Mouse (Mus musculus): ENCODE measurements around the gene Plekhh2. TPM values are rescaled to one million over a fixed set of nuclear protein-coding genes. Genes with fewer than 3 reads are reported as not detected.

Gene Plekhh2
- total and polyA plus RNA-seq, 3 experiments: 0.04 TPM; not detected in 2

DNA sequence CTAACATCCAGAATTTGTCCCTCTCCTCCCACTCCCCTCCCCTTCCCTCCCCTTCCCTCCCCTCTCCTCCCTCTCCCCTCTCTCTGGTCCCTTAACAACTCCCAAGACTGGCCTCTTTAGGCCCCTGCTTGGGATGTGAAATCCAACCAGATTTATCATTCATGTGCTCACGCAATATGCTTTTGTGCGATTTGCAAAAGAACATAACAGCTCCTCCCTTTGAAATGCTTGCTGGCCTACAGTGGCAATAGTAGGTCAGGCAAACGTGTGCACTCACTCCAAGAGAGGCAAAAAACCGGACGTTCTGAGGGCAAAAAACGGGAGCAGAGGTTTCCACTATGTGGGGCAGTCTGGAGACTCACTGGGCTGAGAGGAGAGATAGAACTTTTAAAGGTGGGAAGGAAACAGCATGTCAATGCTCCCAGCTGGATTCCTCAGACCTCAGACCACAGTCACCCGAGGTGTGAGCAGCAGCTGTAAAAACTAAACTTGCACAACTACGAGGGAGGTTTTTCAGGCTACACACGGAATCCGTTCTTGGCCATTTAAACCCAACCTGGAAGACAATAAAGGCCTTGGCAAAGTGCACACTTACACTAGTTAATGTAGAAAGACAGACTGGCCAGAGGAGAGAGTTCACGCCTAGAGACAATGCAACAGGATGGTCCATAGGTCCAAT is 595 bp upstream of the Plekhh2 start:
- Histone ChIP-seq H3K9me3 (replicated peaks; ENCODE audit: insufficient read depth, low read length) (no peaks in the 10 kb centered on the region), H3K27me3 (ENCODE audit: control insufficient read depth in 1 of 2, insufficient read depth in 2 of 2, low read length in 2 of 2) (peaks cover 0 to 2% of the 10 kb centered on the region in 2 experiments; a peak in 1 of 4 replicates), H3K27ac (ENCODE audit: control insufficient read depth, low read depth, low read length) (no peak overlapping the region), H3K9ac (ENCODE audit: control insufficient read depth, low read depth, low read length, poor library complexity, severe bottlenecking) (no peak overlapping the region), H3K36me3 (ENCODE audit: control insufficient read depth in 1 of 2, insufficient read depth in 2 of 2, low read length in 2 of 2) (no peaks in the 10 kb centered on the region), H3K79me2 (ENCODE audit: control insufficient read depth, insufficient read depth, low read length, poor library complexity) (no peaks in the 10 kb centered on the region), H3K4me1 (ENCODE audit: control insufficient read depth in 1 of 2, insufficient read depth in 2 of 2, low read length in 2 of 2) (no peaks in the 10 kb centered on the region), H3K4me3 (ENCODE audit: control insufficient read depth in 1 of 2, insufficient read depth in 1 of 2, low read depth in 2 of 2, low read length in 2 of 2) (no peak overlapping the region)
- TF ChIP-seq USF2 (IDR thresholded peaks at IDR 0.05; ENCODE audit: borderline replicate concordance in 1 of 2, insufficient read depth in 1 of 2, low read depth in 1 of 2, low read length in 2 of 2) (no peak), GATA1 (IDR thresholded peaks at IDR 0.05; ENCODE audit: low read depth, low read length) (no peak), NELFE (IDR thresholded peaks at IDR 0.05; ENCODE audit: low read depth, low read length) (no peak), MEF2A (IDR thresholded peaks at IDR 0.05; ENCODE audit: extremely low read depth, insufficient replicate concordance, low read depth, low read length, poor library complexity, severe bottlenecking) (no peak)
- no peak for DNase-seq (ENCODE audit: low read depth, low spot score)

DNA sequence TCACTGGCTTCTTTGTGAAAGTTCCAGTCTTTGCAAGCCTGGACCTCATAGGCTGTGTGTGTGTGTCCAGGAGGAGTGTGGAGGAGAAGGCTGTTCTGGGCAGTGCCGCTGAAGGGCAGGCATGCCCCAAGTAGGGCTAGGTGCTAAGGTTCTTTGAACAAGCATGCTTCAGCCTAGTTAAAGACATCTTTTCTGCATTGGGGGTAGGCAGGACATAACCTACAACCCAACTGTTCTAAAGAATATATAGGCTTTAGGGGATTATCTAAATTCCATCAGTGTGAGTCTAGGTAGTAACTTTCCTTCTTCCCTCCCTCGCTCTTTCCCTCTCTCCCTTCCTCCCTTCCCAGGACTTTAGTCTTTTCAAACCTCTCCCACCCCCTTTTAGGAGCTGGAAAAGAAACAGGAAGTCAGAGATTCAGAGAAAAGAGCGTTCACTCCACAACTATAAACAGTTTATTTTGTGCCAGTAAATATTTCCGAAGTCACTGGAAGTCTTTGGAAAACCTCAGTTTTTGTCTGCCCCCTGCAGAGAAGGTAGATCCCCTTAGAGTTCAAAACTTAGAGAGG is 906 bp downstream of the Plekhh2 start:
- H3K79me2 ChIP-seq (ENCODE audit: control insufficient read depth, insufficient read depth, low read length, poor library complexity): no peaks in the 10 kb centered on the region
- H3K4me1 ChIP-seq (ENCODE audit: control insufficient read depth in 1 of 2, insufficient read depth in 2 of 2, low read length in 2 of 2): no peaks in the 10 kb centered on the region
- DNase-seq (ENCODE audit: low read depth, low spot score): no peak
- no peaks in the 10 kb centered on the region for H3K9me3 ChIP-seq (replicated peaks; ENCODE audit: insufficient read depth, low read length)
- H3K36me3 ChIP-seq (ENCODE audit: control insufficient read depth in 1 of 2, insufficient read depth in 2 of 2, low read length in 2 of 2): no peaks in the 10 kb centered on the region
- H3K27ac ChIP-seq (ENCODE audit: control insufficient read depth, low read depth, low read length): no peak overlapping the region
- H3K9ac ChIP-seq (ENCODE audit: control insufficient read depth, low read depth, low read length, poor library complexity, severe bottlenecking): no peak overlapping the region
- no peak overlapping the region for H3K4me3 ChIP-seq (ENCODE audit: control insufficient read depth in 1 of 2, insufficient read depth in 1 of 2, low read depth in 2 of 2, low read length in 2 of 2)
- TF ChIP-seq MEF2A (IDR thresholded peaks at IDR 0.05; ENCODE audit: extremely low read depth, insufficient replicate concordance, low read depth, low read length, poor library complexity, severe bottlenecking) (no peak), CHD2 (IDR thresholded peaks at IDR 0.05; ENCODE audit: low read length) (no peak), JUND (IDR thresholded peaks at IDR 0.05; ENCODE audit: low read depth, low read length) (no peak), TBP (IDR thresholded peaks at IDR 0.05; ENCODE audit: low read depth, low read length) (no peak), SIN3A (IDR thresholded peaks at IDR 0.05; ENCODE audit: low read length) (no peak), ELF1 (IDR thresholded peaks at IDR 0.05; ENCODE audit: low read depth, low read length) (no peak), USF2 (IDR thresholded peaks at IDR 0.05; ENCODE audit: borderline replicate concordance in 1 of 2, insufficient read depth in 1 of 2, low read depth in 1 of 2, low read length in 2 of 2) (no peak), ZNF384 (IDR thresholded peaks at IDR 0.05; ENCODE audit: low read depth, low read length) (no peak), MAZ (IDR thresholded peaks at IDR 0.05; ENCODE audit: low read depth, low read length) (no peak), HCFC1 (IDR thresholded peaks at IDR 0.05; ENCODE audit: low read depth, low read length) (no peak), ZMIZ1 (IDR thresholded peaks at IDR 0.05; ENCODE audit: low read depth, low read length) (no peak), KAT2A (conservative IDR thresholded peaks at IDR 0.05; ENCODE audit: low read depth, low read length) (no peak), POLR2AphosphoS5 (IDR thresholded peaks at IDR 0.05; ENCODE audit: borderline replicate concordance, low read depth, low read length) (no peak), ZKSCAN1 (IDR thresholded peaks at IDR 0.05; ENCODE audit: low read depth, low read length) (no peak), RAD21 (IDR thresholded peaks at IDR 0.05; ENCODE audit: low read depth, low read length) (no peak), POLR2A (IDR thresholded peaks at IDR 0.05; ENCODE audit: control insufficient read depth in 1 of 2, insufficient read depth in 1 of 2, low read depth in 1 of 2, low read length in 2 of 2, poor library complexity in 1 of 2) (no peak), EP300 (IDR thresholded peaks at IDR 0.05; ENCODE audit: low read depth in 1 of 2, low read length in 2 of 2) (no peak), MYB (IDR thresholded peaks at IDR 0.05; ENCODE audit: low read depth, low read length) (no peak), BHLHE40 (IDR thresholded peaks at IDR 0.05; ENCODE audit: borderline replicate concordance, low read depth, low read length) (no peak), ETS1 (IDR thresholded peaks at IDR 0.05; ENCODE audit: low read depth, low read length) (no peak)
- peaks cover 2 to 4% of the 10 kb centered on the region in 2 experiments; a peak in 2 of 4 replicates for H3K27me3 ChIP-seq (ENCODE audit: control insufficient read depth in 1 of 2, insufficient read depth in 2 of 2, low read length in 2 of 2)

Data from MEL (cell line).